9 mouse cellular contexts compared by ENCODE assay signal in the genomic region with DNA sequence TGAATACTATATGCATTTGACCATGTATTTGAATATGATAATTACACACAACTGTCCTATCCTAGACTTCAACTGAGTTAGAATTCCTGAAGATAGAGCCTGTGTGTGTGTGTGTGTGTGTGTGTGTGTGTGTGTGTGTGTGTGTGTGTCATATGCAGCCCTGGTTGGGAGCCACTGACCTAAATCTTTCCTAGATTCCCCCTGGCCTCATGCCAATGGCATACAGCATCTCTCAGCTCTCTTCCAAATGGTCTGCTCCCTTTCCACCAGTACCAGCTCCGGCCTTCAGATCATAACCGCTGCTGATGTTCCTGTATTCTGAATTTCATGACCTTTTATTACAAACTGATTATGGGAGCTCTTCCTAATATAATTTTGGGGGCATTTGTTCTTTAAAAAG. TPM values are rescaled to one million over a fixed set of nuclear protein-coding genes. Genes with fewer than 3 reads are reported as not detected.
"Had no signal": no experiment of that assay in that cellular context is flagged by ENCODE, and none has a peak within 500 bp of the region (broad histone marks: within the 10 kb centered on the region; RNA-seq: fewer than 3 reads in every experiment).

No protein-coding gene starts in this region.

- H3K27ac ChIP-seq: kidney, embryonic 15.5 days; limb, embryonic 15.5 days; liver, embryonic 12.5 days; midbrain, embryonic 13.5 days had no signal

- H3K27me3 ChIP-seq: midbrain, embryonic 13.5 days had no signal

- H3K4me3 ChIP-seq: kidney, embryonic 15.5 days; limb, embryonic 15.5 days; liver, embryonic 12.5 days; midbrain, embryonic 13.5 days had no signal

- H3K36me3 ChIP-seq: kidney, embryonic 15.5 days; limb, embryonic 15.5 days; liver, embryonic 12.5 days had no signal

- DNase-seq: kidney, postnatal 14 days; lung, embryonic 14.5 days; thymus, adult 18-20 months; thymus, postnatal 14 days had no signal

- H3K9me3 ChIP-seq: kidney, embryonic 15.5 days; limb, embryonic 15.5 days; liver, embryonic 12.5 days; midbrain, embryonic 13.5 days had no signal

- H3K4me1 ChIP-seq: kidney, embryonic 15.5 days; limb, embryonic 15.5 days; liver, embryonic 12.5 days had no signal

RNA-seq across cellular contexts. Expression of a gene that starts 8.4 kb away (rescaled TPM):
- total RNA-seq: megakaryocyte-erythroid progenitor cell, adult 5-6 weeks had no signal
